Mouse (Mus musculus): ENCODE results near the gene Usp13. TPM values are rescaled to one million over a fixed set of nuclear protein-coding genes. Genes with fewer than 3 reads are reported as not detected.

Usp13 gene
- polyA plus RNA-seq, 1 experiment from 2014 or later, result 9.9 TPM

DNA sequence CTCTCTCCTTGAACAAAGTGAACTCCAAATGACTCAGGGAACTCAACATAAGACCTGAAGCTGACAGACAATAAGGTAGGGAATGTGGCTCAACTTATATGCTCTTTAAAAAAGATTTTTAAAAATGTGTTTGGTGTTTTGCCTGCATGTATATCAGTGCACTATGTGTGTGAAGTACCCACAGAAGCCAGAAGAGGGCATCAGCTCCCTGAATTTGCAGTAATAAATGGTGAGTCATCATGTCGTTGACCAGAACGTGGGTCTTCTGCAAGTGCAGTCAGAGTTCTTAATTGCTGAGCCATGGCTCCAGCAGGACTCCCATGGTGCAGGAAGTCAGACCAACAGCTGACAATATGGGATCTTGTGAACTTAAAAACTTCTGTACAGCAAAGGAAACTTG is 148.2 kb downstream of the Usp13 start:
- 3% methylated on average over 2 of the region's 2 CpGs for WGBS
- Histone ChIP-seq H3K27me3 (replicated peaks; ENCODE audit: control insufficient read depth, insufficient read depth, low read length) (no peaks in the 10 kb centered on the region), H3K27ac (replicated peaks; ENCODE audit: low read depth, low read length) (no peak overlapping the region), H3K4me2 (ENCODE audit: low read depth, low read length) (no peak overlapping the region), H3K4me1 (ENCODE audit: control insufficient read depth, insufficient read depth, low read length) (no peaks in the 10 kb centered on the region), H3K36me3 (ENCODE audit: control insufficient read depth, insufficient read depth, low read length) (no peaks in the 10 kb centered on the region), H3K9ac (ENCODE audit: low read depth, low read length) (no peak overlapping the region), H3K4me3 (ENCODE audit: low read depth, low read length) (no peak overlapping the region), H3K9me3 (ENCODE audit: control insufficient read depth, low read length) (no peaks in the 10 kb centered on the region)
- ATAC-seq (ENCODE audit: low read depth), result no peak
- peak; percentile 39 for DNase-seq (ENCODE audit: low spot score)

DNA sequence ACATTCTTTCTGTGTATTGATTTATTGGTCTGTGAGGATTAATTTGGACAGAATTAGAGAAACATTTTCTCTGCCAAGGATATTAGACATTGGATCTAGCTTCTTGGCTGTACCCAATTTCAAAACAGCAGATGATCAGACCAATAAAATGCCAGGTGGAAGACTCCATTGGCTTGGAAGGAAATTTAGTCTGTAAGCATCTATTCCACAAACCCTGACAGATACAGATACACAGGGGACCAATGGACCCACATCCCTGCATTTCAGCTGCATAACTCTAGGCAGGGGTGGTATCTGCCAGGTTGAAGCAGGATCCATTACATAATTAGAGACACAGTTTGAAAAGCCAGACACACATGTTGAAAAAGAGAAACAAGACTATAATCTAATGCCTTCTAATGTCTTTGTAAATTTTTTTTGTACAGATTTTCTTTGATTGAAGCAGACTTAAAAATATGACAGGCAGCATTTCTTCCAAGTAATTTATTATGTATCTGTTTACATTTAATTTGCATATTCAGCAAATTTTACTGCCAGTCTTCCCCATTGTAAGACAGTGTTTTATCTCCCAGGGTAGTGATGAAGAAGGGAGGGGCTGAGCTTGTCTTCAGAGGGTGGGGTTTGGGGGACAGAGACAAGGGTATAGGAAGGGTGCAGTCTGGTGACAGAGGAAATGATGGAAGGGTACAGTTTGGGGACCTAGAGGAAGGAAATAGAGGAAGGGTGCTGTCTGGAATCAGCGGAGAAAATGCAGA is 151.5 kb downstream of the Usp13 start:
- ATAC-seq (ENCODE audit: low read depth), result no peak
- WGBS, result 88% methylated on average over 1 of the region's 1 CpGs
- H3K27me3 ChIP-seq (replicated peaks; ENCODE audit: control insufficient read depth, insufficient read depth, low read length), result no peaks in the 10 kb centered on the region
- DNase-seq (ENCODE audit: low spot score), result no peak
- H3K4me3 ChIP-seq (ENCODE audit: low read depth, low read length), result no peak overlapping the region
- H3K9ac ChIP-seq (ENCODE audit: low read depth, low read length), result no peak overlapping the region
- H3K36me3 ChIP-seq (ENCODE audit: control insufficient read depth, insufficient read depth, low read length), result no peaks in the 10 kb centered on the region
- no peaks in the 10 kb centered on the region for H3K9me3 ChIP-seq (ENCODE audit: control insufficient read depth, low read length)
- no peak overlapping the region for H3K4me2 ChIP-seq (ENCODE audit: low read depth, low read length)
- no peaks in the 10 kb centered on the region for H3K4me1 ChIP-seq (ENCODE audit: control insufficient read depth, insufficient read depth, low read length)
- H3K27ac ChIP-seq (replicated peaks; ENCODE audit: low read depth, low read length), result no peak overlapping the region

DNA sequence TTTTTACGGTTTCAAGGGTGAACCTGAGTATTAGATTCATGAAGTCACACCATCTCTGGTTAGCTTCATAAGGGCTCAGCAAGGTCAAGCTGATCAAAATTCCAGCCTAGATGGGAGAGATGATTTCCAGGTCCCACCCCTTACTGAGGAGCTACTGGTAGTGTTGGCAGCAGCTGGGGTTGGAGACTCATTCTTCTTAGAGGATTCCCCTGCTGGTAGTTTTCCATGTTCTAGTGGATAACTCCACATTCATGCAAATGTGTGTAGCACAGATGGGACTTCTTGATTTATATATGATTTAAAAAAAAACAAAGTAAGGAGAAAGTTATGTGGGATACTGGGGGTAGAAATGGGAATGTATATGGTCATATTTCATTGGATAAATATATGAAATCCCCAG is 152.9 kb downstream of the Usp13 start:
- Histone ChIP-seq H3K9ac (ENCODE audit: low read depth, low read length) (no peak overlapping the region), H3K36me3 (ENCODE audit: control insufficient read depth, insufficient read depth, low read length) (no peaks in the 10 kb centered on the region), H3K4me3 (ENCODE audit: low read depth, low read length) (no peak overlapping the region), H3K9me3 (ENCODE audit: control insufficient read depth, low read length) (no peaks in the 10 kb centered on the region), H3K4me2 (ENCODE audit: low read depth, low read length) (no peak overlapping the region), H3K27me3 (replicated peaks; ENCODE audit: control insufficient read depth, insufficient read depth, low read length) (no peaks in the 10 kb centered on the region), H3K4me1 (ENCODE audit: control insufficient read depth, insufficient read depth, low read length) (no peaks in the 10 kb centered on the region), H3K27ac (replicated peaks; ENCODE audit: low read depth, low read length) (no peak overlapping the region)
- peak; percentile 1 for DNase-seq (ENCODE audit: low spot score)
- ATAC-seq (ENCODE audit: low read depth), result no peak
- WGBS, result 81% methylated on average over 1 of the region's 1 CpGs

DNA sequence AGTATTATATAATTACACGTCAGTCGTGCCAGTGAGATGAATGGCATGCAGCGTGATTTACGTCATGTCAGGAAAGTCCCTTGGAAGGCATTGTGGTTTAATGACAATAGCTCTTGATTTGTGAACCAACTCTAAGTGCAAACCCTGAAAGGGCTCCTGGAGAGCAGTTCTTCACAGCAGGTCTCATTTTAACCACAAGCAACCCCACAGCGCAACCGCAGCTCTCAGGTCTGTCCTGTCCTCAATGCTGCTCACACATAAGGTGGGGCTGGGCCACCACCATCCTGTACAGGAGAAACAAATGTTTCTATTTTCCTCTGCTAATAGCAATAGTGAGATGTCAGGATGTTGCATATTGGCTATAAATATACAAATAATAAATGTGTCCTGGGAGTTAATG is 161.9 kb downstream of the Usp13 start:
- Histone ChIP-seq H3K4me2 (ENCODE audit: low read depth, low read length) (no peak overlapping the region), H3K9ac (ENCODE audit: low read depth, low read length) (no peak overlapping the region), H3K4me3 (ENCODE audit: low read depth, low read length) (no peak overlapping the region), H3K27ac (replicated peaks; ENCODE audit: low read depth, low read length) (no peak overlapping the region), H3K27me3 (replicated peaks; ENCODE audit: control insufficient read depth, insufficient read depth, low read length) (no peaks in the 10 kb centered on the region), H3K36me3 (ENCODE audit: control insufficient read depth, insufficient read depth, low read length) (no peaks in the 10 kb centered on the region), H3K9me3 (ENCODE audit: control insufficient read depth, low read length) (no peaks in the 10 kb centered on the region), H3K4me1 (ENCODE audit: control insufficient read depth, insufficient read depth, low read length) (no peaks in the 10 kb centered on the region)
- ATAC-seq (ENCODE audit: low read depth), result no peak
- no peak for DNase-seq (ENCODE audit: low spot score)
- 51% methylated on average over 6 of the region's 6 CpGs for WGBS

DNA sequence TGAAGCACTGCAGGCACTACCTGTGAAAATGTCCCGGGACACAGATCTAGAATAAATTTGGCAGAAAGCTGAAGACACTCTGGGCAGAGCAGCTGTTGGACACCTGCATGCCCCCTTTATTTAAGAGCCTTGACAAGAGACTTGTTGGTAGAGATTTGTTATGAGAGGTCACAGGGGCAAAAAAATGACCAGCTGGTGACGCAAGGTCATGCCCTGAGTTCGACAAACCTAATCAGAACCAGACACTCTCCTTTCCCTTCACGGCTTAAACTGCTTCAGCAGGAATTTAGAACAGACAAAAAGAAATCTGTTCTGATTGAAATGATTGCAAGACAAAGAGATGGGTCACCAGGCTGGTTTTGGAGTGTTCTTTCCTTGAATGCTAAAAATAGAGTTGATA is 162.6 kb downstream of the Usp13 start:
- 20% methylated on average over 4 of the region's 4 CpGs for WGBS
- ATAC-seq (ENCODE audit: low read depth) (no peak), DNase-seq (ENCODE audit: low spot score) (no peak)
- no peaks in the 10 kb centered on the region for H3K36me3 ChIP-seq (ENCODE audit: control insufficient read depth, insufficient read depth, low read length)
- H3K4me3 ChIP-seq (ENCODE audit: low read depth, low read length), result no peak overlapping the region
- H3K9me3 ChIP-seq (ENCODE audit: control insufficient read depth, low read length), result no peaks in the 10 kb centered on the region
- no peak overlapping the region for H3K27ac ChIP-seq (replicated peaks; ENCODE audit: low read depth, low read length)
- H3K9ac ChIP-seq (ENCODE audit: low read depth, low read length), result no peak overlapping the region
- H3K27me3 ChIP-seq (replicated peaks; ENCODE audit: control insufficient read depth, insufficient read depth, low read length), result no peaks in the 10 kb centered on the region
- H3K4me1 ChIP-seq (ENCODE audit: control insufficient read depth, insufficient read depth, low read length), result no peaks in the 10 kb centered on the region
- H3K4me2 ChIP-seq (ENCODE audit: low read depth, low read length), result no peak overlapping the region

DNA sequence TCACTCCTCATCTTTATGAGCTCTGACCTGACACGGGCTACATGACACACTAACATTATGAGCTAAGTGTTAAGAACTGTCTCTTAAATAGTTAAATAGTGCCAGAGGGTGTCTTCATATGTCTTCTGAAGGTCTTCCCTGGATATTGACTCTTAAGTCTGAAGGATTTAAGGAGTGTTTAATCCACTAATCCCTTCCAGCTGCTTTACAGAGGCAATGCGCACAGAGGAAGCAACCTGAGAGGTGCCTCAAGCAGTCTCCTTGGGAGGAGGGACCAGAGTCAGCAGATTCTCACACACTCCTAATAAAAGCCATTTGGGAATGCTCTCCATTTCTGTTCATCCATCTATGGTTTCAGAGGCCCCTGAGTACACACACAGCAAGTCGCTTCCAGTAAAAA is 167.8 kb downstream of the Usp13 start:
- WGBS, result 27% methylated on average over 3 of the region's 3 CpGs
- Histone ChIP-seq H3K4me3 (ENCODE audit: low read depth, low read length) (no peak overlapping the region), H3K9ac (ENCODE audit: low read depth, low read length) (no peak overlapping the region), H3K4me2 (ENCODE audit: low read depth, low read length) (no peak overlapping the region), H3K9me3 (ENCODE audit: control insufficient read depth, low read length) (no peaks in the 10 kb centered on the region), H3K4me1 (ENCODE audit: control insufficient read depth, insufficient read depth, low read length) (no peaks in the 10 kb centered on the region), H3K27ac (replicated peaks; ENCODE audit: low read depth, low read length) (no peak overlapping the region), H3K36me3 (ENCODE audit: control insufficient read depth, insufficient read depth, low read length) (no peaks in the 10 kb centered on the region), H3K27me3 (replicated peaks; ENCODE audit: control insufficient read depth, insufficient read depth, low read length) (no peaks in the 10 kb centered on the region)
- peak; percentile 67 for ATAC-seq (ENCODE audit: low read depth)
- DNase-seq (ENCODE audit: low spot score), result peak; percentile 69

Other genes with a start within 250 kb of the Usp13 start
- gene Gnb4, start 201.0 kb upstream of the Usp13 start, polyA plus RNA-seq (2014; fragmentation: Nextera tagmentation; extraction: Ambion mirVana), result 85.0 and 88.0 TPM in 2 replicates
- 102 and 124 TPM in 2 replicates for gene Actl6a, start 111.2 kb upstream of the Usp13 start, polyA plus RNA-seq (2014; fragmentation: Nextera tagmentation; extraction: Ambion mirVana)
- 319 and 331 TPM in 2 replicates for gene Ndufb5, start 80.6 kb upstream of the Usp13 start, polyA plus RNA-seq (2014; fragmentation: Nextera tagmentation; extraction: Ambion mirVana)
- 29.2 and 34.0 TPM in 2 replicates for gene Mrpl47, start 79.9 kb upstream of the Usp13 start, polyA plus RNA-seq (2014; fragmentation: Nextera tagmentation; extraction: Ambion mirVana)

All from embryonic facial prominence, embryonic 14.5 days (tissue).